Mouse (Mus musculus) fibroblast of lung, adult 2 months (primary cell): ENCODE measurements around the gene Tspan17.
"Not testable (repeated sequence)": the region's sequence is repeated elsewhere in the genome, so short reads cannot be mapped to it uniquely, and the experiment has no call there.

ENCODE experiments used
- DNase-seq: peaks from one replicate; pipeline ENCODE4 v3.0.0-alpha.2; 2011; ENCODE audit warnings: low read depth

Tspan17 gene

GRCm38 (mm10) chr13:54760906-54761305 is 28.3 kb upstream of the Tspan17 start:
- DNase-seq: no peak

GRCm38 (mm10) chr13:54765281-54766191 is 23.6 kb upstream of the Tspan17 start:
- no peak for DNase-seq

- no peak for DNase-seq
Observed at GRCm38 (mm10) chr13:54766192-54766768, 22.9 kb upstream of the Tspan17 start, which contains the start of gene Sncb. TSS of gene Sncb (minus strand) at chr13:54766595.

- DNase-seq: no peak
Observed at GRCm38 (mm10) chr13:54767012-54767411, 22.2 kb upstream of the Tspan17 start.

GRCm38 (mm10) chr13:54780592-54780991 is 8.6 kb upstream of the Tspan17 start:
- DNase-seq: peak; percentile 57

GRCm38 (mm10) chr13:54781086-54781485 is 8.1 kb upstream of the Tspan17 start:
- no peak for DNase-seq

GRCm38 (mm10) chr13:54783235-54783634 is 5.9 kb upstream of the Tspan17 start:
- DNase-seq: no peak

- DNase-seq: no peak
Observed at GRCm38 (mm10) chr13:54783698-54784097, 5.5 kb upstream of the Tspan17 start, which contains the start of gene Eif4e1b. TSS of gene Eif4e1b (plus strand) at chr13:54783998.

GRCm38 (mm10) chr13:54787591-54787990 is 1.6 kb upstream of the Tspan17 start:
- not testable (repeated sequence) for DNase-seq

- no peak for DNase-seq
Observed at GRCm38 (mm10) chr13:54789561-54790397, 602 bp downstream of the Tspan17 start.

- no peak for DNase-seq
Observed at GRCm38 (mm10) chr13:54792259-54793230, 3.4 kb downstream of the Tspan17 start.

- DNase-seq: no peak
Observed at GRCm38 (mm10) chr13:54794002-54794577, 4.9 kb downstream of the Tspan17 start.

- DNase-seq: no peak
Observed at GRCm38 (mm10) chr13:54794843-54795242, 5.7 kb downstream of the Tspan17 start.

GRCm38 (mm10) chr13:54797356-54797755 is 8.2 kb downstream of the Tspan17 start:
- no peak for DNase-seq

- DNase-seq: no peak
Observed at GRCm38 (mm10) chr13:54797861-54798643, 8.9 kb downstream of the Tspan17 start.

- no peak for DNase-seq
Observed at GRCm38 (mm10) chr13:54798740-54799139, 9.6 kb downstream of the Tspan17 start.

GRCm38 (mm10) chr13:54799701-54800100 is 10.5 kb downstream of the Tspan17 start:
- DNase-seq: peak; percentile 27

- no peak for DNase-seq
Observed at GRCm38 (mm10) chr13:54800206-54800605, 11.0 kb downstream of the Tspan17 start.

- DNase-seq: no peak
Observed at GRCm38 (mm10) chr13:54803010-54803409, 13.8 kb downstream of the Tspan17 start.
